Mouse (Mus musculus): ENCODE data around the gene 1810062G17Rik.
A peak's percentile ranks its signal among the peaks of the same experiment; 100 is the strongest.

The 1810062G17Rik gene

DNA sequence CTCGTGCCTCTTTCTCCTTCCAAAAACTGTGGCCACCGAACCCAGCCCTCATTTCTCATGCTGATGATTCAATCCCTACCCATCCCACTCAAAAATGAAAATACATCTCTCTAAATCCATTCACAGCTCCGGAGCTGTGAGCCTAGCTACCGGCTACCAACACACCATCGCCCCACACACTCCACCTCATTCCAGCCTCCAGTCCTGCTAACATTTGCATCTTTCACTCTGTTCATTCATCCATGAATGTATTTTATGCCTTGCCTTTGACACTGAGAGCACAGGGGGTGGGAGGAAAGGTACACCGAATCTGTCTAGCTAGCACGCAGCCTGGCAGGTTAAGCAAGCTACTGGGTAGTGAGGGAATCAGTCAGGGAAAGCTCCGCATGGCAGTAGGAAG lies 3.0 kb downstream of the 1810062G17Rik start:
- no peak for DNase-seq

DNA sequence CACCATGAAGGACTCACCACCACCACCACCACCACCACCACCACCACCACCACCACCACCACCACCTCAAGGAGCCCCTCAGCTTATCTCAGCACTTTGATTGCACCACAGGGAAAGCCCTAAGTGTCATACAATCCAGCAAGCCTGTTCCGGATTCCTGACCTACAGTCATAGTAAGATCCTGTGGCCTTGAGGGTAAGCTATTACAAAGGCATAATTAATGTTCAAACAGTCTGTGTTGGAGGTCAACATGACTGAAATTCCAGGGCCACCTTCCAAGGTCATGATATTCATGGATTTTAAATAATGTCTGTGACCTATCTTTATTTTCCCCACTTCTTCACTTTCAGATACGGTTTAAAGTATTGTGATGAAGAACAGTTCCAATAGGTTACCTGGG lies 4.7 kb downstream of the 1810062G17Rik start:
- DNase-seq = no peak

DNA sequence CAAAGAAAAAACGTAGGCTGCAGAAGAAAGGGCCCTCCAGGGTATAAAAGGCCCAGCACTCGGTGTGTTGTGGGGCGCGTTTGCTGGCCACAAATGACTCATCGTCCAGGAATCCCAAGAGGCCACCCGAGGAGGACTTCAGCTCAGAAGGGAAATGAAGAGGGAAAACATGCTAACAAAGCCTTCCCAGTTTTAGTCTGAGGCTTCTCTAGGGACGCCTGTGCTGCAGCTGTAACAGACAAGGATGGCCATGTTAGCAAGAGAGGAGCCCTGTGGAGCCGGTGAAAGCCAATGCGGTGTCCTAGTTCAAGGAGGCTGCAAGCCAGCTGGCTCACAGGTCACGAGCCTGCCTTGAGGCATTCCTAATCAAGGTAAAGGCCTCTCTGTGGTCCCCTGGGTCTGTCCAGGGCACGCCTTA lies 6.0 kb downstream of the 1810062G17Rik start:
- DNase-seq = peak; percentile 26 to 30

DNA sequence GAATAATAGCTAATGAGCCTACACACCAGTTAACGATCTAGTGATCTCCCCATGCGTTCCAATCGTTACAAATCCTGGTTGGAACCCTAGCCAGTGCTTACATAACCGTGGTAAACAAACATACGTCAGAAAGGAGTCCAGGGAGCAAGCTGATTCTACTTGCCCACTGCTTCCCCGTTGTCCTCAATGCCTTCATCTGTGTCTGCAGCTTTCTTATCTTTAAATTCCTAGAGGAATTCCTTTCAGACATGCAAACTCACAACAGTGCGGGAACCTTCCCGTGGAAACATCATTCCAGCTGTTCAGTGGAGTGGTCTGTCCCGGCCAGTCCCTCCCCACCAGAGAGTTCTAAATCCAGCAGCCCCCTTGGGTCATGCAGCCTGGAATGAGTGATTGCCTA lies 7.2 kb downstream of the 1810062G17Rik start:
- no peak for DNase-seq

DNA sequence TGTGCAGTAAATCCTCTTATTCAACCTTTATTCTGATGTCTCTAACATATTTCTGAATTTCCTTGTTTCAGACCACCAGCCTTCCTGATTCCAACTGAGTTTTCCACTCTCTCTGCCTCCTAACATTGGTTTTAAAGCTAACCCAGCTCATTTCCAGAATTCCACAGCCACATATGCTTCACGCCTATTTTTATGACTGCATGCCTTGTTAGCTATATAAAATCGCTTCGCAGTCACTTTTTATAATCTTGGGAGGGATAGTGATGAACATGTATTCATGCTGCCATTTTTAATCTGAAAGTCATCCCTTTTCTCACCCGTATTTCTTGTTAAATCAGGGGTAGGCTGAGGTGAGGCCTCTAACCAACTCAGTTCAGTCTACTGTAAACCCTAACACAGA lies 8.6 kb downstream of the 1810062G17Rik start:
- DNase-seq = no peak

DNA sequence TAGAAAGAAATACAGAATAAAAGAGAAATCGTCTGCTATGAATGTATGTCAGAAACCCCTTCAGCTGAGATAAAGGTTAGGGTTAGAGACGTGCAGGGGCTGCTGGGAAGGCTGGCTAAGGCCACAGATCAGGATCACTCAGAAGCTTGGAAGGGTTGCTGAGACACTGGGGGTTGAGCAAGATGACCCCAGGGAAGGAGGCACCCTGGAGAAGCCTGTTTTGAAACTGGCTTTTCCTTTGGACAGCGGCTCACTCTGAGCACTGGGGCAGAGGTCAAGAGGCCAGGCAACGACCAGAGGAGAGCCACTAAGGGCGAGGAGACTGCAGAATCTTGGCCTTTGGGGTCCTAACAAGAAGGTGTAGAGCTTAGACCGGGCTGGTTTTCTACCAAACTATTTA lies 10.4 kb downstream of the 1810062G17Rik start:
- no peak for DNase-seq

DNA sequence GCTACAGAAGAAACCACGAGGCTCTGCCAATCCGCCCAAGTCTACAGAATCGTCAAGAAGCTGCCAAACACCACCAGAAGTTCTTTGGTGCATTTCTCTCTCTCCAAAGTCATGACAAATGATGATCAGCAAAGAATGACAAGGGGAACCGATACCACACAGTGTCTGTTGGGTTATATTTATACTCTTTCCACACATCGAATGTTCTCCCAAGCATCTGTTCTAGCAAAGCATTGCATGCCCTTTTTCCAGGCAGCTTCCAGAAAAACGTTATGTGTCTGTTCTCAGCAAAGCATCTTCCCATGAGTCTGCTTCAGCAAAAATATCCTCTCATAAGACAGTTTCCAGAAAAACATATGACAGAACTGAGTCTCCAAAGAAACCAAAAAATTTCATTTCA lies 11.1 kb downstream of the 1810062G17Rik start:
- no peak for DNase-seq

DNA sequence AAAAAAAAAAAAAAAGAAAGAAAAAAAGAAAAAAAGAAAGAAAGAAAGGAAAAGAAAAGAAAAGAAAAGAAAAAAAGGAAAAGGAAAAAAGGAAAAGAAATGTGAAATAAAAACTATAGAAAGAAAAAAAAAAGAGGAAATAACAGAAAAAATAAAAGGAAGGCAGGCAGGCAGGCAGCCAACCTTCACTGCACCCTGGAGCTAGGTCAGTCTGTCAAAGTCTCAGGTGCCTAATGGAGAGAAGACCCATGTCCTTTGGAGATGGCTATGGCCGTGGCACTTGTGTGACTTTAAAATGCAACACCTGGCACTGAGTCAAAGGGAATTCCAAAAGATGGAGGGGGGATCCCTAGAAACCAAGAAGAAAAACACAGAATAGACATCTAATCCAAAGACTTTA lies 12.6 kb downstream of the 1810062G17Rik start:
- DNase-seq = peak in 1 of 2 experiments; percentile 24

DNA sequence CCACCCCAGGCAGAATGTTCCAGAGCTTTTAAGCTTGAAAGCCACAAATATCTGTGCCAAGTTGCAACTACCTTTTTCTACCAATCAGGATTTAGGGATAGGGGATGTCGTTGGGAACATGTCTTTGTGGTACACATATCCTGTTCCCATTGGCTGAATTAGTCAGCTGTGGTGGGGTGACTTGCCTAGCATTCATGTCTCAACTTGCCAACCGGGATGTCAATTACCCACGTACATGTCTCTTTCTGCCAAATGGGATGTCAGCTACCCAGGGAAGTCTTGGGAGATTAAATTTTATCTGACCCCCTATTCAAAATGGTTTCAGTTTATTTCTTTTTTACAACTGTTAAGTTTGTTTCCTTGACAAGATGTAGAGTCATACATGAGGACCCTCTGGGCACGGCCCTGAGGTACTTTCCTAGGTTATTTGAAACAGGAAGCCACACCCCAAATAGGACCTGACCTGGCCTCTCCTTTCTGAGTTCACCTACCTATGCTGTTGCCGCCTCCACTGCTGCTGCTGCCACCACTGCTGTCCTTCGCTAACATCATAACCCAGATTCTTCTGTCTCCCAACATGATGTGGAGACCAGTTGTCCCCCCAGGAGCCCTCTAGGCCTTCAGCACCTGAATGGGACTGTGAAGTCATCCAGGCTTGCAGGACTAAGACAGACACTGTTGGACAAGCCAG lies 13.3 kb downstream of the 1810062G17Rik start:
- DNase-seq = no peak

DNA sequence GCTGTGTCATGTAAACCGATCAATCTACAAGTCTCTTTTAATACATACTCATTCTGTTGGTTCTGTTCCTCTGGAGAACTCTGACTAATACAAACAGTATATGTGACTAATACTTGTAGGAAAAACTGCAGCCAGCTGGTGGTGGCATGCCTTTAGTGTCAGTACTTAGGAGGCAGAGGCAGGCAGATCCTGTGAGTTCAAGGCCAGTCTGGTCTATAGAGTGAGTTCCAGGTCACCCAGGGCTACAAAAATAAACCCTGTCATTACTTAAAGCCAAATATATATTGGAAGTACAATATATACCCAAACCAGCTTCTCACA lies 13.8 kb downstream of the 1810062G17Rik start:
- no peak for DNase-seq

DNA sequence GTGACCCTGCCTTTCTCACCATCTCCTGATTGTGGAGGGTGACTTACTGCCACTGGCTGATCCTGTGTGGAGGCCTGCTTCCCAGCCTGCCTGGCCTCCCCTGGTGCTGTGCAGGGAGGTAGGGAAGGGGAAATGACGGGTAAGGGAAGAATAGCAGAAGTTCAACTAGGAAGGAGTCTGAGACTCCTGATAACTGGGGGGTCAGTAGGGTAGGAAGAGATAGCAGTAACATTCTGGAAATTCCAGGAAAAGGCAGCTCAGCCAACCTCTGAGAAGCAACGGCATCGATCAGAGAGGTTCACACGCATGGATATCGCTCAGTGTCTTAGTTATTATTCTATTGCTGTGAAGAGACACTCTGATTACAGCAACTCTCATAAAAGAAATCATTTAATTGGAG lies 15.8 kb downstream of the 1810062G17Rik start:
- DNase-seq = no peak

DNA sequence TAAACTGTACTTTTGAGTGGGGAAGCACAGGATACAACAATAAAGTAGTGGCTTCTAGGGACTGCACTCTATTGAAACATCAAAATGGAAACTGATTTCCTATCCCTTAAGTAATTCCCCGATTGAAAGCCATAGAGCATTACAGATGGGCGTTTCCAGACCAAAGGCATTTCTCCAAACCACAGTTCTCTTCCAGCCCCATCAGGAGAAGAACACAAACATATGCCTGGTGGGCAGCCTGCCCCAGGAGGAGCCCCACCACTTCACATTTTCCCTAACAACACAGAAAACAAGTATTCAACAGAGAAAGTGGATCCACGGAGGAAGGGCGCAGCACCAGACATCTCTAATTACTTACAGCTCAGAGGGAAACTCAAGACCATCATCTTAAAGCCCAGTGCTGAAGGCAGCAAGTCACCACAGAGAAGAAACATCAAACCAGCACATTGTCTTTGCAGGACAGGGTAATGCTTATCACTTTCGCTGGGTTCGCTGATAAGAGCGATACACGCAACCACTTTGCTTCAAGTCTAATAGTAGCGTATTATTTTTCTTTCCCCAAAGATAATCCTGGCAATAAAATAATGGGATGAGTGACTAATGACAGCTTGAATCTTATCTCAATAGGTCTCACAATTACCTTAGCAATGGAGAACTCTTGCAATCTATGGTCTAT lies 17.1 kb downstream of the 1810062G17Rik start:
- DNase-seq = no peak

DNA sequence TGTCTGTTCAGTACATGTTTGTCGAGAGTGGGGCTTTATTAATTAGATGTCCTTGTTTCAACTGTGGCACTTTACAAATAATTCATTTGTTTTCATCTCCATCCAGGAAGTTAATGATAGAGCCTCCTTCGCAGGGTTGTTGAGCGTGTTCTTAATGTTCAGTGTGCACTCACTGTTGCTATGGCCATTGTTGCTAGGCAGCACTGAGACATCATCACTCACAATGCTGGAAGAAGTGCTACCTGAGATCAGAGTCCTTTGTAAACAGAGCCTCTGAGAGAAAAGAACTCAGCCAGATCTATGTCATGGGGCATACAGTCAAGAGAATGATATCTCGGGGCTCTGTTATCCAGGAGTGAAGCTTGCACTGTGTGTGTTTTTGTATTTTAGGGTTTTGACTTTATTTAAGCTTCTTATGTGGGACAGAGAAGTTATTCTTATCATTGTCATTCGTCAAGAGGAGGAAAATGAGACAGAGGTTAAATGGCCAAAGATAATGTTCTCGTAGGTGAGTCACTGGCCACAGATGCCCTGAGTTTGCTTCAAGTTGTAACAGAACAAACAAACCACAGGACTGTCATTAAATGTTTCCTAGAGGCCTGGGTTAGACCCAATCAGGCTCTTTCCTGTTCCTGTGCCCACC lies 18.0 kb downstream of the 1810062G17Rik start:
- DNase-seq = no peak

DNA sequence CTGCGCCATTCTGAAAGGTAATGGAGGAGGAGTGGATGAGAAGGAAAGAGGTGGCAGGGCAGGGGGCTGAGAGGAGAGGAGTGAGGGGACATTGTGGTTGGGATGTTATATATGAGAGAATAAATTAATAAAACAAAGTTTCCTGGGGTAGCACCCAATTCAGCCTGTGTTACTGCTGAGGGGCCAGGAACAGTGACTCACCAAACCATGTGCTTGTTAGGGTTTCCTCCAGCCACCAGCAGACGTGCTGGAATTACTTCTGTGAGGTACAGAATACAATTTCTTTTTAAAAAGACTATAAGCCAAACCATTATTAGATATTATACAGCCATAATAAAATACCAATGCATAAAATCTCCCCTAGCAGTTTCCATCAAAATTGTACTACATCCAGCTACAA lies 18.9 kb downstream of the 1810062G17Rik start:
- DNase-seq = no peak

DNA sequence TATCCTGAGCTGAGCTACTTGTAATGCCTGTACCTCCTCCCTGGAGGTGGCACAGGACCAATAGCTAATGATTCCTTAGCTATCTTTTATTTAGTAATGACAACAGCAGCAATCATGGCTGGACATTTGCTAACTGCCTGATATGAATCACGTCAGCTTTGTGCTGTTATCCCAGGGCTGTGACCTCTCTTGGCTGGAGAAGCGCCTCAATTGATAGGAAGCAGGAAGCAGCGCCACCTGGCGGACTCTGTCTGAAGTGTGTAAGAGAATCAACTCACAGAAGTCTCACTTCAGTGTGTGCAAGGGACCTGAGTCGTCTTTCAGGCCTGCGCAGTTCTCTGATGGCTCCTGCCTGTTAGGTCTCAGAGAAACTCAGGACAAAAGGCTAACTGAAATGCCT lies 19.7 kb downstream of the 1810062G17Rik start:
- DNase-seq = peak; percentile 84 to 90

DNA sequence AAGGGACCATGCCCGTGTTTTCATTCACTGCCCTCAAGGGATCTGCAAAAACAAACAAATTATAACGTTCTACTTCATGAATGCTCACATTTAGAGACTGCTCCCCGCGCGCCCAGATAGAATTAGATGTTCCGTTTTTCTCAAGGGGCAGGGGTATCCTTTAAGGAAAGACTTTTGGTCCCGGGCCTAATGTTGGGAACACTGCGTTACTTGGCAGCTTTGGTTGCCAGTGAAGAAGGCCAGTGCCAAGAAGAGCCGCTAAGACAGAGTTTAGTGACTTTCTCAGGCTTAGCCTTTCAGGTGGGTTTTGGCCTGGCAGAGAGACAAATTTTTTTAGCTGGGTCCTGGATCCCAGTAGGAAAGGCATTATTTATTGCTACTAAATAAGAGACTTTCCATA lies 20.5 kb downstream of the 1810062G17Rik start:
- DNase-seq = no peak

DNA sequence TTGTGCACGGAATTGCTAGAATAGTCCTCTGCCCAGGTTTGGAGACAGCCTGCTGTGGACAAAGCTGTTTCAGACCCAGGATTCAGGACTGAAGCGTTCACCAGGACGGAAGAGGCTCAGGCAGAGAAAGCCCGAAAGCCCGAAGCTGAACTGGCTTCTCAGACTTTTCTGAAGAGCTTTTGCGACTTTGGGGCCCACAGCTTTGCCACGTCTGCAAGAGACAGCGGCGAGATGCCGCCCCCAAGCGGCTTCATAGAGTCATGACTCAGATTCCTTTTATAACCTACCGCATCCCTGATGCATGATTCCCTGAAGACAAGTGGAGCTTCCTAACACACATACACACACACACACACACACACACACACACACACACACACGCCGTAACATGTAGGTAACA lies 21.0 kb downstream of the 1810062G17Rik start:
- DNase-seq = peak; percentile 57 to 67

DNA sequence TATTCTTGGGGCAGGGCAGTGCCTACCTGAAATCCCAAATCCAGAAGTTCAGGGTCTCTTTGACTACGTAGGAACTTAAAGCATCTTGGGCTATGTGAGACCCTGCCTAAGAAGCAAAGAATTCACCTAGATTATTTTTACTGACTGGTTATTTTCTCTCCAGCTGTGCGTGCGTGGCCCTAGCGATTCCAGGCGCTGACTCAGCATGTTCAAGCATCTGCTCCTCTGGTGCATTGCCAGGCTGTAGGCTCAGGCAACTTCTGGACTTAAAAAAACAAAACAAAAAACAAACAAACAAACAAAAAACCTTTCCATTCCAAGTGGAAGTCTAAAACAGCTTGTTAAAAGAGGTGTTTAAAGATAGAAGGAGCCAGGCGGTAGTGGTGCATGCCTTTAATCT lies 22.5 kb downstream of the 1810062G17Rik start:
- DNase-seq = no peak

DNA sequence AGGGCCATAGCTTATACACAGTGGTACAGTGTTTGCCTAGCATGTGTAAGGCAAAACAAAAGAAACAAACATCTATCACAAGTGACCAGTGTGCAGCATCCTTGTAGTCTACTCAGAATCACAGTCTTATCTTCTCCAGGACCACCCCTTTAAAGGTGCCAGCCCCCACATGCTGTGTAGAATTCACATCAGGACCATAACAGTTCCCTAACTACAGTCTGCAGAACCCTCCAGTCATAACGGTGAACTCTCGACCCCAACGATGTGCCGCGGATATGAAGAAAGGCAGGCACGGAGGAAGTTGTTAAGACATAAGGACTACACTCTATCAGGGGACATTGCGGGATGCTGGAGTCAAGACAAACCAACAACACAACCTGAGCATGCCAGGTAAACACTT lies 23.7 kb downstream of the 1810062G17Rik start:
- no peak for DNase-seq

DNA sequence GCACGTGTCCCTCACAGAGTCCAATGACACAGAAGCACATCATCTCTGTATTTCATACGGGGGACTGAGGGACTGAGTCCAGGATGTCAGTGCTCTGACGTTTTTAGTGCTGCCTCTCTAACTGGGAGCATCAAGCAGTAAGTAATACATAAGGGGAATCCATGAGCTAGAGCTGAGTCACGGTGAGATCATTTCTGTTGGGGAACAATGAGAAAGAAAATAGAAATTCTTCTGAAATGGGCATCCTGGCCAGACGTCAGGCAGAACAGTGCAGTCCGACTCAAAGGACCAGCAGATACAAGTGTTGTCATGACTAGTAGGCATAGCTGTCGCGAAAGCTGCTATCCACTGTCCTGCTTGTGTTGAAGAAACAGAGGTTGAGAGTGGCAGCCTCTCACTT lies 25.2 kb downstream of the 1810062G17Rik start:
- no peak for DNase-seq

DNA sequence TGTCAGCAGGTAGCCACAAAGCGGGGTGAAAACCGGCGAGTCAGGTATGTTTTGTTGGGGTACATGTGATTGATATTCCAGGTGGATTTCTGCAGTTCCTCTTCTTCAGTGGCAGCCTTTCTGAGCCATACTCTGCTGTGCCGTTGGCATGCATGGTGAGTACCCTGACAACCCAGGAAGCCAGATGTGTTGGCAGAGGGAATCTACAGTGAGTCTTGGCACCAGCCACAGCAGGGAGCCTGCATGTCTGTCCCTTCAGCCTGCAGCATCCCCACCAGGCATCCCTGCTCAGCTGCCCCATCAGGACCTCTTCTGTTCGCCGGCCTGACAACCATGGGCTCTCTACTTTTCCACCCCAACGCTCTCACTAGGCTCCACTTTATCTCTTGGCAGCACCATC lies 25.8 kb downstream of the 1810062G17Rik start:
- DNase-seq = no peak

DNA sequence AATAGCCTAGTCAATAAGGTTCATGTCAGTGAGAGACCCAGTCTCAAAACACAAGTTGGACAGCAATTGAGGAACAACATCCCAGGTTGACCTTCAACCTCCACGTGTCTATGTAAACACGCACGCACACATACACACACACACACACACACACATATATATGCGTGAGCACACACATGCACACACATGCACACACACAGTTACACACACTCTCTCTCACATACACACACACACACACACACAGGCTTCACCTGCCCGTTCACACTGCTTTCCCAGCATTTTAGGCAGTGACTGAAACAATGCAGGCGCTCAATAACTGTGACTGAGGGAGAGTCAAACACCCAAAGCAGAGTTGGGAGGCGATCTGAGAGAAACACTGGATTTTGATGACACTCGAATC lies 29.6 kb downstream of the 1810062G17Rik start:
- DNase-seq = no peak

DNA sequence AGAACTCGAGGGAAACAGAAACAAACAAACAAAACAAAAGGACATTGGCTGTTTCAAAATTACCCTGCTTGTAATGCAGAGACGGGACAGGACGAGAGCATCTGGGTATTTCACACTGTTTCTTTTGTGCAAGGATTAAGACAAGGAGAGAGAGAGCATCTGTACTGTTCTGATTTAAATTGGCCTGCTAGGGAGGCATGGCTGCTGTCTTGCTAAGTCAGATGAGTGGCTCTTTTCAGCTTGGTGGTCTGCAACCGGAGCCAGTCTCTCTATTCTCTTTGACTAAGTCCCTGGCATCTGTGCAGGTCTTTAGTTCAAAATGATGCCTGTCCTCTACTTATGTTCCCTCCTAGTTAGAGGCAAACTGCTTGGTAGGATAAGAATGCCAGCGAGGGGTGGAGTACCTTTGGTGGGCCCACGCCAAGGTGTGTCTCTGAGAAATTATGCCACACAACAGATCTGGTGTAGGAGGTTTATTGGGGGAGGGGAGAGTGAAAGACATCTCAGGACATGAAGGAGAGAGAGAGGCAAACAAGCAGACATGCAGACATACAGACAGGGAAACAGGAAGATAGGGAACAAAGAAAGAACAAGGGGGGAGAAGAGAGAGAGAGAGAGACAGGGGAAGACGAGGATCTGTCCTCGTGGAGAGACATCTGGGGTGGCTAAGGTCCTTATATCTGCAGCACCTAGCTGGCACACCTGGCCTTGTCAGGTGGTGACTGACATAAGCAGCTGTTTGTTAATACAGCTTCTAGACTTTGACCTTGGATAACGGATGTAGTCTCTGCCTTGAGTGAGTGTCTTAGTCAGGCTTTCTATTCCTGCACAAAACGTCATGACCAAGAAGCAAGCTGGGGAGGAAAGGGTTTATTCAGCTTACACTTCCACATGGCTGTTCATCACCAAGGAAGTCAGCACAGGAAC lies 30.3 kb downstream of the 1810062G17Rik start:
- DNase-seq = no peak

Measured in cerebellum, adult 18-20 months (tissue).